Mouse (Mus musculus) frontal cortex, postnatal 14 days (tissue): Measurements from ENCODE around the gene Acss2.

Experiments
- DNase-seq, 2 experiments: peaks; one replicate each; pipeline ENCODE4 v3.0.0; 2022; ENCODE audit warnings: low spot score in 2 of 2

The Acss2 gene

GRCm38 (mm10) chr2:155517455-155518423, at the start of gene Acss2, which contains the start of gene Ggt7:
TSS of gene Acss2 (plus strand) at chr2:155517948.
TSS of gene Ggt7 (minus strand) at chr2:155518237.
- peak; percentile 98 for DNase-seq

- peak in 1 of 2 experiments; percentile 36 for DNase-seq
Observed at GRCm38 (mm10) chr2:155472671-155473569, 44.8 kb upstream of the Acss2 start.

GRCm38 (mm10) chr2:155473570-155474088, 44.1 kb upstream of the Acss2 start, which contains the start of gene Ncoa6:
TSS of gene Ncoa6 (minus strand) at chr2:155473894.
- peak in 1 of 2 experiments; percentile 38 for DNase-seq

- peak in 1 of 2 experiments; percentile 24 for DNase-seq
Observed at GRCm38 (mm10) chr2:155482021-155482420, 35.7 kb upstream of the Acss2 start.

- DNase-seq: no peak
Observed at GRCm38 (mm10) chr2:155490998-155491397, 26.8 kb upstream of the Acss2 start.

- DNase-seq: no peak
Observed at GRCm38 (mm10) chr2:155502596-155502995, 15.2 kb upstream of the Acss2 start.

- DNase-seq: no peak
Observed at GRCm38 (mm10) chr2:155504440-155505355, 13.1 kb upstream of the Acss2 start.

- DNase-seq: no peak
Observed at GRCm38 (mm10) chr2:155505811-155506210, 11.9 kb upstream of the Acss2 start.

- no peak for DNase-seq
Observed at GRCm38 (mm10) chr2:155507721-155508470, 9.9 kb upstream of the Acss2 start.

GRCm38 (mm10) chr2:155512479-155512878, 5.3 kb upstream of the Acss2 start:
- DNase-seq: no peak

GRCm38 (mm10) chr2:155513543-155513942, 4.2 kb upstream of the Acss2 start:
- DNase-seq: no peak

GRCm38 (mm10) chr2:155514666-155515065, 3.1 kb upstream of the Acss2 start:
- peak; percentile 77 to 78 for DNase-seq

GRCm38 (mm10) chr2:155515941-155516340, 1.8 kb upstream of the Acss2 start:
- DNase-seq: peak in 1 of 2 experiments; percentile 66

- DNase-seq: no peak
Observed at GRCm38 (mm10) chr2:155518531-155519270, 953 bp downstream of the Acss2 start.

- no peak for DNase-seq
Observed at GRCm38 (mm10) chr2:155523706-155524105, 6.0 kb downstream of the Acss2 start.

GRCm38 (mm10) chr2:155524378-155524777, 6.6 kb downstream of the Acss2 start:
- DNase-seq: no peak

- no peak for DNase-seq
Observed at GRCm38 (mm10) chr2:155527367-155527766, 9.6 kb downstream of the Acss2 start.

- no peak for DNase-seq
Observed at GRCm38 (mm10) chr2:155536292-155536691, 18.5 kb downstream of the Acss2 start.

GRCm38 (mm10) chr2:155537761-155538462, 20.2 kb downstream of the Acss2 start:
- no peak for DNase-seq
